Mouse (Mus musculus) testis, adult 2 months (tissue): ENCODE results near the gene Gm10134.

Experiments used
- CTCF ChIP-seq: fragments of 200-500 bp; IDR thresholded peaks from 2 replicates; pipeline ENCODE4 v1.5.1; 2012; ENCODE audit warnings: low read depth, mild to moderate bottlenecking, inconsistent platforms, low read length, moderate library complexity; ENCODE audit not compliant: control insufficient read depth, insufficient read depth, insufficient replicate concordance
- POLR2A ChIP-seq: fragments of 200-500 bp; IDR thresholded peaks from 2 replicates; pipeline ENCODE4 v1.6.1; 2012; ENCODE audit warnings: low read depth, mild to moderate bottlenecking, inconsistent platforms, low read length, moderate library complexity; ENCODE audit not compliant: control insufficient read depth

DNA sequence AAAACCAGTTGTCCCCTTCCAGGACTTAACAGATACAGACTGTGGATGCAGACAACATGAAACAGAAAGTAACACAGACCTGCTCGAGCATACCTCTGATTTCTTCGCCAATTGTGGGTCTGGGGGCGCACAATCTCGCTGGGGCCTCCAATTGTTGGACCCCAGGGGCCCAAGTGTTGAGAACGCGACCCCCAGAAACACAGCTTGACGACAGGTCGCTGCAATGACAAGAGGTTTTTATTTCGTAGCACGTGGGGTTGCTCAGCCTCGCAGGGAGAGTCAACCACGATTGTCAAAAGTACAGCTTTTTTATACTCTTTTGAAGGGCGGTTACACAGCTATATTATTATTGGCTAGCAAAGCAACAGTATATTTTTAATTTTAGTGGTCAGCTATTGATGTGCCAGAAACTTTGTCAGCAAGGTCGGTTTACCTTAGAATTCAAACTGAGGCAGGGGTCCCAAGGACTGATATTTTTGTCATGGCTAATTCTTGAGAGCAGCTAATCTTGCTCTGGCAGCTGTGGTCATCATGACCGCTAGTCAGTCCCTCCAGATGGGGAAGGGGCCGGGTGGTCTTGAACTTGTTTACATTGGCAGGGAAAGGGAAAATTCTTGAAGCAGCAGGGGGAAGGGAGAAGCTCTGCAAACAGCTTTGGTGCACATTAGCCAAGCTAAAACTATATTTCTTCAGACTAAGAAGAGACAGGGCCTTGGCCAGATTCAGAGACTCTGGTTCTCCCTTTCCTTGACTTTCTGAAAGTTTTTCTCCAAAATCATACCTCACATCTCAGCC is 9.9 kb upstream of the Gm10134 start:
- TF ChIP-seq CTCF (no peak), POLR2A (no peak)
